Mouse (Mus musculus) ES-Bruce4 (cell line): Measurements from ENCODE around the gene Pde6d. TPM values are rescaled to one million over a fixed set of nuclear protein-coding genes. Genes with fewer than 3 reads are reported as not detected.
A peak's percentile ranks its signal among the peaks of the same experiment; 100 is the strongest.

ENCODE experiments used
- H3K27ac ChIP-seq: 2 replicates; pipeline ENCODE4 v1.5.1; 2012; ENCODE audit warnings: low read length, inconsistent platforms; ENCODE audit not compliant: insufficient read depth
- H3K27me3 ChIP-seq: 2 replicates; pipeline ENCODE4 v1.6.1; 2012; ENCODE audit warnings: mild to moderate bottlenecking, low read length, inconsistent platforms; ENCODE audit not compliant: control insufficient read depth, poor library complexity, insufficient read depth, severe bottlenecking
- H3K36me3 ChIP-seq: 2 replicates; pipeline ENCODE4 v1.6.1; 2012; ENCODE audit warnings: inconsistent platforms, mild to moderate bottlenecking, low read length, moderate library complexity; ENCODE audit not compliant: control insufficient read depth, poor library complexity, insufficient read depth, severe bottlenecking
- H3K4me1 ChIP-seq: one replicate; pipeline ENCODE4 v1.8.1; 2011; ENCODE audit warnings: low read length; ENCODE audit not compliant: control insufficient read depth, insufficient read depth
- H3K4me3 ChIP-seq: 2 replicates; pipeline ENCODE4 v1.5.1; 2011; ENCODE audit warnings: low read depth, mild to moderate bottlenecking, low read length
- H3K9ac ChIP-seq: 2 replicates; pipeline ENCODE4 v1.6.1; 2012; ENCODE audit warnings: low read depth, mild to moderate bottlenecking, inconsistent platforms; ENCODE audit not compliant: poor library complexity, severe bottlenecking
- H3K9me3 ChIP-seq: replicated peaks from 2 replicates; pipeline ENCODE4 v1.6.1; 2012; ENCODE audit warnings: mild to moderate bottlenecking, low read length, inconsistent platforms; ENCODE audit not compliant: control insufficient read depth, poor library complexity, insufficient read depth, severe bottlenecking
- CTCF ChIP-seq: IDR thresholded peaks from one replicate; pipeline ENCODE4 v1.8.1; 2011; ENCODE audit warnings: low read depth, low read length
- EP300 ChIP-seq: IDR thresholded peaks from 2 replicates; pipeline ENCODE4 v1.6.1; 2011; ENCODE audit warnings: low read depth, low read length; ENCODE audit not compliant: insufficient read depth
- POLR2A ChIP-seq: IDR thresholded peaks from one replicate; pipeline ENCODE4 v1.8.1; 2011; ENCODE audit warnings: low read length; ENCODE audit not compliant: insufficient read depth
- polyA plus RNA-seq: library from polyadenylated mRNA; stranded (reverse); fragments of >200 nt; gene quantifications from 2 replicates; pipeline ENCODE4 v1.2.4, GENCODE M21; 2011; ENCODE audit warnings: low read depth; ENCODE audit not compliant: missing spikeins, insufficient read depth, insufficient read length

The Pde6d gene
- polyA plus RNA-seq, 1 experiment = 23.5 TPM

GRCm38 (mm10) chr1:86530871-86531546, 51.4 kb downstream of the Pde6d start:
- Histone ChIP-seq H3K36me3 (peaks cover 36% of the 10 kb centered on the region), H3K9me3 (no peaks in the 10 kb centered on the region), H3K9ac (peak overlapping the region; percentile 60), H3K27ac (peak overlapping the region; percentile 91), H3K4me3 (peak overlapping the region; percentile 14), H3K4me1 (no peaks in the 10 kb centered on the region), H3K27me3 (no peaks in the 10 kb centered on the region)
- no peak for TF ChIP-seq EP300
- no peak for TF ChIP-seq POLR2A
- no peak for TF ChIP-seq CTCF

GRCm38 (mm10) chr1:86529590-86529989, 52.8 kb downstream of the Pde6d start:
- H3K27ac ChIP-seq = peak overlapping the region; percentile 48
- H3K27me3 ChIP-seq = no peaks in the 10 kb centered on the region

GRCm38 (mm10) chr1:86528571-86529180, 53.8 kb downstream of the Pde6d start:
- Histone ChIP-seq H3K4me3 (peak overlapping the region; percentile 97), H3K9ac (peak overlapping the region; percentile 99), H3K27me3 (no peaks in the 10 kb centered on the region), H3K4me1 (peaks cover 1% of the 10 kb centered on the region), H3K9me3 (no peaks in the 10 kb centered on the region), H3K27ac (peak overlapping the region; percentile 48), H3K36me3 (peaks cover 36% of the 10 kb centered on the region)
- TF ChIP-seq EP300 = no peak
- peak; percentile 29 for TF ChIP-seq CTCF
- TF ChIP-seq POLR2A = no peak

More at GRCm38 (mm10) chr1:86529590-86529989, 52.8 kb downstream of the Pde6d start:
- H3K9ac ChIP-seq = peak overlapping the region; percentile 99
- peak overlapping the region; percentile 97 for H3K4me3 ChIP-seq
- H3K9me3 ChIP-seq = no peaks in the 10 kb centered on the region
- TF ChIP-seq CTCF (no peak), POLR2A (no peak), EP300 (no peak)
- H3K36me3 ChIP-seq = peaks cover 36% of the 10 kb centered on the region
- H3K4me1 ChIP-seq = no peaks in the 10 kb centered on the region

GRCm38 (mm10) chr1:86527599-86528486, 54.6 kb downstream of the Pde6d start:
- peak overlapping the region; percentile 61 for H3K27ac ChIP-seq
- peak overlapping the region; percentile 99 for H3K9ac ChIP-seq
- H3K36me3 ChIP-seq = peaks cover 36% of the 10 kb centered on the region
- no peaks in the 10 kb centered on the region for H3K27me3 ChIP-seq
- TF ChIP-seq POLR2A (no peak), CTCF (peak; percentile 45)
- H3K9me3 ChIP-seq = no peaks in the 10 kb centered on the region
- peaks cover 1% of the 10 kb centered on the region for H3K4me1 ChIP-seq
- H3K4me3 ChIP-seq = peak overlapping the region; percentile 97

GRCm38 (mm10) chr1:86526789-86527598, 55.4 kb downstream of the Pde6d start:
- TF ChIP-seq POLR2A = no peak
- TF ChIP-seq EP300 = no peak
- TF ChIP-seq CTCF = no peak
- Histone ChIP-seq H3K9me3 (no peaks in the 10 kb centered on the region), H3K36me3 (peaks cover 36% of the 10 kb centered on the region), H3K9ac (peak overlapping the region; percentile 99), H3K27me3 (no peaks in the 10 kb centered on the region), H3K27ac (peak overlapping the region; percentile 61), H3K4me3 (peak overlapping the region; percentile 97), H3K4me1 (peaks cover 4% of the 10 kb centered on the region)
